Mouse (Mus musculus) thymus, adult 2 months (tissue): ENCODE measurements around the gene Rps11.

Experiments
- CTCF ChIP-seq: fragments of 200-500 bp; IDR thresholded peaks from 2 replicates; pipeline ENCODE4 v1.5.1; 2012; ENCODE audit warnings: mild to moderate bottlenecking, control low read depth, low read length, moderate library complexity, borderline replicate concordance; ENCODE audit not compliant: control insufficient read depth, poor library complexity, insufficient read depth; ENCODE audit errors: extremely low read depth
- POLR2A ChIP-seq: fragments of 200-500 bp; IDR thresholded peaks from 2 replicates; pipeline ENCODE4 v1.6.1; 2012; ENCODE audit warnings: mild to moderate bottlenecking, low read length, control low read depth, moderate library complexity; ENCODE audit not compliant: control insufficient read depth, poor library complexity, insufficient read depth; ENCODE audit errors: extremely low read depth

DNA sequence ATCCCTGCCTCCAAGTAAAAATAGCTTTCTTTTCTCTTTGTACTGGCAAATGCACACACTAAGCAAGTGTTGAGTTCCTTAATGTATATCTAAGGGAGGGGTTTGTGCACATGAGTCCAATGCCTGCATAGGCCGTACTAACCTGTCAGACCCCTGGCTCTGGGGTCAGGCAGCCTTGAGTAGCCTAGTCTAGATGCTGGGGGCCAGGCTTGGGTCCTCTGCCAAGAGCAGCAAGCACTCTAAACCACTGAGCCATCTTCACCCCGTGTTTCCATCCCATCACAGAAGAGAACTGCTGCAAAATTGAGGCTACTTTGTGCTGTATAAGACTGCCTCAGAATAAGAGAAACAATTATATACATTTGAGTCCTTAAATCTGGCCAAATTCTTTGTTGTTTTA is 46.4 kb downstream of the Rps11 start:
- no peak for TF ChIP-seq POLR2A
- TF ChIP-seq CTCF: no peak
